Mouse (Mus musculus): Measurements from ENCODE around the gene Nav3.
"Not testable (repeated sequence)": the region's sequence is repeated elsewhere in the genome, so short reads cannot be mapped to it uniquely, and the experiment has no call there.

The Nav3 gene

GRCm38 (mm10) chr10:110085156-110085555 lies 370.8 kb downstream of the Nav3 start:
- in situ Hi-C loops (cut with MseI, MboI) = loop anchor here (5.0 to 25.0 kb wide), 3 partner anchors 163 to 323 kb away; no protein-coding TSS in a partner anchor

DNA sequence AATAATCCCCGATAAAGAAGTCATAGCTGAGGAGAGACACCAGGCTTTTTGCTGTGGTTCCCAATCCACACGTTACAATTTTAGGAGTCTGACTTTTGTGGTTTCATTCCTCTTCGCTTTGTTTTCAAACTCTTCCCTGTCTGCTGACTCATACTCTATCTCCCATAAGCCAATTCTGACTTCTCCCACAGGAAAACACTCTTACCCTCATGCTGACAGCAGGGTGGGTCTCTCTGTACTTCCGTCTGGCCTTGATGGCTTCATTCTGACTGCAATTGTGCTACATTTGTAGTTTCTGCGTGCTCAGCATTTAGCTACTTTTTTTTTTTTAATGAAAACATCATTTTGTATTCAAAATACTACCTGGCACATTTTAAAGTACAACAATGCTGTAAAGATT lies 379.4 kb downstream of the Nav3 start:
- in situ Hi-C loops (cut with MseI, MboI) = loop anchor here in 1 of 2 experiments (25.0 kb wide), 1 partner anchor 314 kb away; no protein-coding TSS in a partner anchor

DNA sequence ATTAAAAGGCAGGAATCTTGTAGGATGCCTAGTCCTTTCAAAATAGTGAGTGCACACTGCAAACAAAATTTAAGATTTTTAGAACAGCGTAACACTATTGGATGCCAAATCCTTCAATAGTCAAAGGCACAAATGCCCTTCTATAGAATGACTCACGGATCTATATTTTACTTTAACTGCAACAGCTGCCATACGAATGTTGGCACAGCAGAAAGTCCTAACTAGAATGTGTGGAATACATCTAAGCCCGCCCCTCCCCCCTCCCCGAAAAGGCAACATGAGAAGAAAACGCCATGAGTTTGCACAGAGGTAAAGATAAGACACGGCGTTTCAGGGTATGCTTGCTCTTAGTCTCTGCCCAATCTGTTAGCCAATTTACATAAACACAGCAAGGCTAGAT lies 383.6 kb downstream of the Nav3 start:
- in situ Hi-C loops (cut with MseI, MboI) = no loop called here

- in situ Hi-C loops (cut with MseI, MboI) = no loop called here
Measured at GRCm38 (mm10) chr10:110061166-110061565, 394.8 kb downstream of the Nav3 start.

DNA sequence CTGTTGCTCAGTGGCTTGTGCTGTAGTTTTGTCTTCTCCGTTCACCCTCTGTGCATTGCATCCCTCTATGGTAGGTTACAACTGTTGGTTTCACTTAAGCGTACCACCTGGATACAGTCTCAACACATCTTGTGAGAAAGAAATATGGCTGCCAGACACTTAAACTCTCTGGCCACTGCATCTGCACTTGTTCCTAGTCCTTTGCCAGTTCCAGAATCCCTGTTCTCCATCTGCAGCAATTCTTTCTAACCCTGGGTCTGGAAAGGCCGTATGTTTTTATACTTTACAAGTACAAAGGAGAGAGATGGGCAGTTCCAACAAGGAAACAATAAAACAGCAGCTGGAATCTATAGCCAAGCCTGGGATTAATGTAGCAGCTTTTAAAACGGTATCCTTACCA lies 418.5 kb downstream of the Nav3 start:
- in situ Hi-C loops (cut with MseI, MboI) = no loop called here

GRCm38 (mm10) chr10:110034582-110035099 lies 421.4 kb downstream of the Nav3 start:
- in situ Hi-C loops (cut with MseI, MboI) = no loop called here

DNA sequence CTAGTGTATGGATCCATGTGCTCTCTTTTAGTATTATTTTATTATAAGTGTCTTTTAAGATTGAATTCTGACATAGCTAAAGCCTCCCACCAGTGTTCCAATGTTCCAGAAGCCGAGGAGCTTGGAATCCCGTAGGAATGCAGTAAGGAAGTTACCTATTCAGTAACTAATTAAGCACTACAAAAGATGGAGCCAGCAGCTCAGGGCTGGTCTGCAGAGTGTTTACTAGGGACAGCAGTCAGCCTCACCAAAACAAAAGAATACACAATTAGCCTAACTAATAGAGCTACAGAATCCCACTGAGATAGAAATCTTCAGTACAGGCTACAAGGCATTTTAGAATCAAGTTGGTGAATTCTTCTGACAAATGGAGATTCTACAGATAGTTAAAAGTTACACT lies 431.1 kb downstream of the Nav3 start:
- in situ Hi-C loops (cut with MseI, MboI) = not testable (repeated sequence)

DNA sequence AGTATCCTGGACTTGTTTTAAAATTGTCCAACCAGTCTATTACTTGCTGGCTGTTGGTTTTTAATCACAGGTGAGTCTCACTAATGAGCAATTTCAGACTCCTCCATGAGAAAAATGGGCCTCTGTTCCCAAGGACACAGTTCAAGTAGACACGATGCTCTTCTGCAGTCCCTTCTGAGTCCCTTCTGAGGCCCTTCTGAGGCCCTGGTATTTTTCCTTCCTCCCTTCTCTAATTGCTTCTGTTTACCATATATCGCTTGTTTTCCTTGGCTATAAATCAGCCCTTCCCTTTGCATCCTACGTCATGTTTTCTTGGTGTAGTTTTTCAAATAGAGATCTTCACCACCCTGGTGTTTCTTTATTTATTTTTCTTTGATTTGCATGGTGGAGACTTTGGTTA lies 433.9 kb downstream of the Nav3 start:
- in situ Hi-C loops (cut with MseI, MboI) = no loop called here

GRCm38 (mm10) chr10:110019266-110019866 lies 436.6 kb downstream of the Nav3 start:
- in situ Hi-C loops (cut with MseI, MboI) = no loop called here

DNA sequence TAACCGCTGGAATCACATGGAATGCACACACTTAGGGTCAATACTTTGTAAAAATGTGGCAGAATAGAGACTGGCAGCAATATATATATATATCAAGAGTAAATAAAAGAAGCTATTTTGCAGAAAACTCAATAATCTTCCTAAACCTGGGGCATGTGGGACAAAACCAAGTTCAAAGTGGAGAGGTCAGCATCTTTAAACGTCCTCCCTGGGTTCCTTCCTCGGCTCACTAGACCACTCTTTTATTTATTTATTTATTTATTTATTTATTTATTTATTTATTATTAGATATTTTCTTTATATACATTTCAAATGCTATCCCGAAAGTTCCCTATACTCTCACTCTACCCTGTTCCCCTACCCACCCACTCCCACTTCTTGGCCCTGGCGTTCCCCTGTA lies 454.7 kb downstream of the Nav3 start:
- in situ Hi-C loops (cut with MseI, MboI) = not testable (repeated sequence)

GRCm38 (mm10) chr10:110000755-110001247 lies 455.2 kb downstream of the Nav3 start:
- in situ Hi-C loops (cut with MseI, MboI) = no loop called here

DNA sequence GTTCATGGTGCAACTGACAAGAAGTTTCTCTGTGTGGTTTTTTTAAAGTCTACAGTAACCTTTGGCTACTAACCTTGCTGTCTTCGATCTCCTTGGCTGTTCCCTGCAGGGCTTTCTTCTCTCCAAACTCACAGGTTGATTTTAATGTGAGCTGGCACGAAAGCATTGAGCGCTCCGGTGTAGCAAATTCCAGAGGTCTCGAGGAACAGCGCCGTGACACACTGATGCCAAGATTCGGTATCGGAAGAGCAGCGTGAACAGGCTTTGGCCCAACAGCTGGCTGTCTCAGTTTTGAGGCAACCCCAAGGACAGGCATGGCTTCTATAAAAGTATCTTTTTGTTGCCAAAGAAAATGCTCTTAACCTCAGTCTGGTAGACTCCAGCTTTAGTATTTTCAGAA lies 456.1 kb downstream of the Nav3 start:
- in situ Hi-C loops (cut with MseI, MboI) = no loop called here

GRCm38 (mm10) chr10:109994302-109994701 lies 461.7 kb downstream of the Nav3 start:
- in situ Hi-C loops (cut with MseI, MboI) = no loop called here

DNA sequence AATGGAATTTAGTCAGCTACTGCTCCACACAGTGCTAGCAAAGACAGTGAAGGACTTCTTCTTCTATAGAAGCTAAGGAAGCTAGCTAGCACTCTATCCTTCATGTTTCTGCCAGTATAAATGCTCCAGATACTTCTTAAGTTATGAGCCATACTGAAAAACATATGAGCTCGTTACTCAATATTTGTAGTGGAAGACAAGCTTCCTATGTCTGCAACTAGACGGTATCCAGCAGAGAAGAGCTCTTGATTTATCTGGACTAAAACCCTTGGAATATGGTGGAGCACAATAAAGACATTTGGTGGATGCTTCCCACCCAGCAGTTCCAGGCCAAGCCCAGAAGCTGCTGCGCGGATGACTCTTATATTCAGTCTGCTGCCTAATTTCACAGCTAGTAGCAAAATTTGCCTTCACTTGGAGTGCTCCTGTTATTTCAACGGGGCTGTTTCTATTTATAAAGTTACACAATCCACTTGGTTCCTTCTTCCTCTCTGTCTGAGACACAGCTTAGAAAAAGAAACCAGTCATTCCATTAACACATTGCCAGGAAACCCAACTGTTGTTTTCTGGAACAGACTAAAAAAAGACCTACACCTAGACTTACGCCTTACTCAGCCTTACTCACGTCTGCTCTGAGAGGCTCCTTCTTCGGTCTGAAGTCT lies 470.0 kb downstream of the Nav3 start:
- in situ Hi-C loops (cut with MseI, MboI) = no loop called here

- in situ Hi-C loops (cut with MseI, MboI) = no loop called here
Measured at GRCm38 (mm10) chr10:109976351-109976750, 479.7 kb downstream of the Nav3 start.

- in situ Hi-C loops (cut with MseI, MboI) = no loop called here
Measured at GRCm38 (mm10) chr10:109974177-109974576, 481.8 kb downstream of the Nav3 start.

GRCm38 (mm10) chr10:109973483-109973882 lies 482.5 kb downstream of the Nav3 start:
- in situ Hi-C loops (cut with MseI, MboI) = no loop called here

- in situ Hi-C loops (cut with MseI, MboI) = no loop called here
Measured at GRCm38 (mm10) chr10:109950296-109950695, 505.7 kb downstream of the Nav3 start.

GRCm38 (mm10) chr10:109929319-109929622 lies 526.7 kb downstream of the Nav3 start:
- in situ Hi-C loops (cut with MseI, MboI) = no loop called here

DNA sequence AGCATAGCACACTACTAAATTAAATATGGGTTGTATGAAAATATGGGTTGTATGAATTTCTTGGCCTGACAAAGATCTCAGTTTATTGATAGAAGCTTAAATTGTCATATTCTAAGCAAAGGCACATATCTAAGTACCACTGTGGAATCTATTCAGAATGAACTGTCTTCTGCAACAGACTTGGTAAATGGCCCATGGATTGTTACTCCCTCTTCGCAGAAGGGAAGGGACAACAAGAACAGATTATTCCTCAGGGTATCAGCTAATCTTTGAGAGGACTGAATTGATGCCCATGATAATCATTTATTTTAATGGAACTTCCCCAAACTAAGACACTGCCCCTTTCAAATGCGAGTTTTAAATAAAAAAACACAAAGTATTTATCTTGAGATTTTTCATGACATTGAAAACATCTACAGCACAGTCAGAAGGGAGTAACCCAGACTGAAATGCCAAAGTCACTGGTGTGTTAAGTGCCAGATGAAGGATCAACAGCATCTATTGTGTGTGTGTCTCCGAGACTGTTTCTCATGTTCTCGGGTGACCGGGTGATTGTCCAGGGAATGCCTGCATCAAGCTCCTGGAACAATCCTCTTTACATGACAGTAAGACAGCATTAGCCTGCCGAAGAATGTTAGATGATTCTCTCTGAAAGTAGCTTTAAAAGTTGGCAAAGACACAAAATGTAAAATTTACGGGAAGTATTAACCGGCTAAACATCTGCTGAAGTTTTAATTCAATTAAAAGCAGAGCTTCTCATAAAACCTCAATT lies 527.3 kb downstream of the Nav3 start:
- in situ Hi-C loops (cut with MseI, MboI) = no loop called here

- in situ Hi-C loops (cut with MseI, MboI) = no loop called here
Measured at GRCm38 (mm10) chr10:109926149-109926548, 529.9 kb downstream of the Nav3 start.

DNA sequence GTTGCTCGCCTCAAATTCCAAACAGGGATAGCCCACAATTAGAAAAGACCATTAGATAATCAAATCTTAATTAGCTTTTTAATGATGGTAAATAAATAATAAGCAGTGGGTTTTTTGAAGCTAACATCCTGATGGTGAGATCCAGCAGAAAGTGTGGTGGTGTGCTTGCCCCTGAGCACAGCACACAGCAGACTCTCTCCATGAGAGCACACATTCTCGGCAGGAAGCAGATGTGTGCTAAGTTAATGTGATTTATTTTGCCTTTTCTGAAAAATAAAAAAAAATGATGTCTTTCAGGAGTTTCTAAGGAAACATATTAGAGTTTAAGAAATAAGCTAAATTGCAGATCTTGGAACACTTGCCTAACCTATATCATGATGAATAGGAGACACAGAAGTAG lies 531.9 kb downstream of the Nav3 start:
- in situ Hi-C loops (cut with MseI, MboI) = loop anchor here in 1 of 2 experiments (5.0 kb wide), 1 partner anchor 163 kb away; no protein-coding TSS in a partner anchor

Measured in mouse trophoblast stem cell (cell line).